Mouse (Mus musculus) brown adipose tissue, adult 24 weeks (tissue): ENCODE measurements around the gene Numb. TPM values are rescaled to one million over a fixed set of nuclear protein-coding genes. Genes with fewer than 3 reads are reported as not detected.
"Not testable (repeated sequence)": the region's sequence is repeated elsewhere in the genome, so short reads cannot be mapped to it uniquely, and the experiment has no call there.

Experiments
- H3K27ac ChIP-seq: fragments of 200-500 bp; replicated peaks from 2 replicates; pipeline ENCODE4 v1.5.1; 2012; ENCODE audit warnings: low read depth, mild to moderate bottlenecking, low read length
- H3K4me1 ChIP-seq: fragments of 200-500 bp; 2 replicates; pipeline ENCODE4 v1.6.1; 2012; ENCODE audit warnings: low read length, mixed read lengths; ENCODE audit not compliant: control insufficient read depth, insufficient read depth, insufficient read length
- H3K4me3 ChIP-seq: fragments of 200-500 bp; 2 replicates; pipeline ENCODE4 v1.5.1; 2012; ENCODE audit warnings: low read depth, mild to moderate bottlenecking, low read length, moderate library complexity; ENCODE audit not compliant: insufficient read depth
- polyA plus RNA-seq: library from polyadenylated mRNA; stranded (reverse); fragments of >200 nt; gene quantifications from 2 replicates; pipeline ENCODE4 v1.2.4, GENCODE M21; 2012; ENCODE audit not compliant: missing spikeins, insufficient read depth, insufficient read length

Gene Numb
- polyA plus RNA-seq, result 11.9 and 13.3 TPM in 2 replicates

DNA sequence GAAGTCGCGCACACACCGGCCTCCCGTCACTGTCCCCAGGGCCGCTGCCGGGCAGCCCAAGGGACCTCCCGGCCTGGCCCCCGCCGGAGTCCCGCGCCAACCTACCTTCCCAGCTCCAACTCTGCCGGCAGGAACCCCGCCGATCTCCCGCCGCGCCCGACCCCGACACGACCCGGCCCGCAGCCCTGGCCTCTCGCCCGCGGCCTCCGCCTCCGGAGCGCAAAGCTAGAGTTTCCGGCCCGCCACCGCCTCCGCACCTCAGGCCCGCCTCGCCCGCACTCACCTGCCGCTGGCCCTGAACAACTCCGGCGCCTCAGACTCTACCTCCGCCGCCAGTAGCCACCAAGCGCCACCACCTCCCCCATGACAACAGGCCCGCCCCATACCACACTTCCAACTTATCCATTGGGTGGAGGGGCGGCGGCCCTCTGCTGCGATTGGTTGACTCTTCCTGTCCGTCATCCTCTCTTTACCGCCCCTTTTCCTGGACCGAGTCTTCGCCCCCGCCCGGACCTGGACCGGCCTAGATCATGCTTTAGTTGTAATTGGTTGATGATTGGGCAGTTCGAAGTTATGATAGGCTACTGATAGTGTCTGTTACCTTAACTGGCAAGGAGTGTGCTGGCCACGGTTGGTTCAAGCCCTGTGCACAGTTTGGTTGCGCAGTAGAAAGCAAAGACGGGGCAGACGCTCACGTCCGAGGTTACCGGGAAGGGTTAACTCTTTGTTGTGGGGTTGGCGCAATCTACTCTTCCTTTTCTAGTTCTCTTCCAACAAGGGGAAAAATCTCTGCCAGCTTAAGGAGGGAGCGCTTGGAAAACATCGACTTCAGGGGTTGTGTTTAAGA, at the start of gene Numb:
Numb (minus strand) TSS at position 400 of the 847 bp plus-strand sequence.
- peak within 1 kb of the TSS; percentile 76 for H3K27ac ChIP-seq
- peaks cover 4% of the 10 kb centered on the region; the same call in 1 of the 2 replicates for H3K4me1 ChIP-seq
- H3K4me3 ChIP-seq, result peak within 1 kb of the TSS; percentile 78

DNA sequence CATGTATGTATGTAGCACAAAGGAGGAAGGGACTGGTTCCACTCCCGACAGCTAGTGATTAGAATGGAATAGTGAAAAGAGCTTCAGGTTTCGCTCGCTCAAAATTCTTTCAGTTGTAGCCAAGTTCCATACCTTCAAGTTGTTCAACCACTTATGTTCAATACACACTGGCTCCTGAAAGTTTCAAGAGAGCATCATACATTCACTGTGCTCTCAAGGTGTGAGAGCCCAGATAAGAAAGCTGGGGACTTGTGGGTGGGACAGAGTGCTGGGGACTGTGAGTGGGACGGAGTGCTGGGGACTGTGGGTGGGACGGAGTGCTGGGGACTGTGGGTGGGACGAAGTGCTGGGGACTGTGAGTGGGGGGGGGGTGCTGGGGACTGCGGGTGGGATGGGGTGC, 43.5 kb upstream of the Numb start:
- Histone ChIP-seq H3K27ac (no peak overlapping the region), H3K4me3 (no peak overlapping the region), H3K4me1 (no peaks in the 10 kb centered on the region)

DNA sequence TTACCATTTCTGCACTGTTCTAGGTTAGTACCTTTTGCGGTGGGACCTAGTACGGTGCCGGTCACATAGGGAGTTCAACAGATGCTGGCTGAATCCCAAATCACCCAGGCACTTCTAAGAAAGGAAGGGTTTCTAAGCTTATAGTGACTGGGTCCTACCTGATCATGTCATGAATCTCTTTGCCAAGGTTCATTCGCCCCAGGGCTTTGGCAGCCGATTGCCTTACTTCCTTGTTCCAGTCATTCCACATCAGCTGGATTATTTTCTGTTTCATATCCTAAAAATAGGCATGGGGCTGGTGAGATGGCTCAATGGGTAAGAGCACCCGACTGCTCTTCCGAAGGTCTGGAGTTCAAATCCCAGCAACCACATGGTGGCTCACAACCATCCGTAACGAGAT, 36.5 kb upstream of the Numb start:
- Histone ChIP-seq H3K4me3 (no peak overlapping the region), H3K27ac (no peak overlapping the region), H3K4me1 (0 out of 2 replicates have a peak, but pooled peaks cover 3% of the 10 kb centered on the region)

GRCm38 (mm10) chr12:83951711-83952575, 30.2 kb upstream of the Numb start:
- peak overlapping the region; percentile 96 for H3K4me3 ChIP-seq
- H3K4me1 ChIP-seq, result peaks cover 13% of the 10 kb centered on the region
- H3K27ac ChIP-seq, result no peak overlapping the region

- 0 out of 2 replicates have a peak overlapping the region, but pooled peaks have one; percentile 26 for H3K27ac ChIP-seq
- H3K4me3 ChIP-seq, result peak overlapping the region; percentile 96
- peaks cover 13% of the 10 kb centered on the region for H3K4me1 ChIP-seq
Measured at GRCm38 (mm10) chr12:83950840-83951701, 29.3 kb upstream of the Numb start.

DNA sequence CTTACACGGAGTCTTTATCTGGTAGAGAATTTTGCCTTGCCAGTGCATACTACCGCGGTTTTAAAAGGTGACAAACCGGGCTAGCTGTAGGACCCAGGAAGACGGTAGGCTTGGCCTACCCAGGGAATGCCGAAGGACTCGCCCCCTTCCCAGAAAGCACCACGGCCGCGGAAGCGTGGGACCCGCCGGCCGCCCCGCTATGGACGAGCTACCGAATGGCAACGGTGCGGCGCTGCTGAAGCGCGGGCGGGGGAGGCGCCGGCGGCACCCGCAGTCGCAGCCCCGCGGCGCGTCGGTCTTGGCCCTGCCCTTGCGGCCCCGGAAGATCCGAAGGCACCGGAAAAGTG, 28.7 kb upstream of the Numb start, which contains the start of gene Riox1:
Riox1 (plus strand) TSS at position 116 of the 347 bp plus-strand sequence.
- peak within 1 kb of the TSS; percentile 96 for H3K4me3 ChIP-seq
- peaks cover 13% of the 10 kb centered on the region for H3K4me1 ChIP-seq
- H3K27ac ChIP-seq, result peak within 1 kb of the TSS; percentile 48

- H3K4me1 ChIP-seq, result peaks cover 13% of the 10 kb centered on the region
- peak overlapping the region; percentile 48 for H3K27ac ChIP-seq
- peak overlapping the region; percentile 96 for H3K4me3 ChIP-seq
Measured at GRCm38 (mm10) chr12:83949776-83950492, 28.2 kb upstream of the Numb start.

DNA sequence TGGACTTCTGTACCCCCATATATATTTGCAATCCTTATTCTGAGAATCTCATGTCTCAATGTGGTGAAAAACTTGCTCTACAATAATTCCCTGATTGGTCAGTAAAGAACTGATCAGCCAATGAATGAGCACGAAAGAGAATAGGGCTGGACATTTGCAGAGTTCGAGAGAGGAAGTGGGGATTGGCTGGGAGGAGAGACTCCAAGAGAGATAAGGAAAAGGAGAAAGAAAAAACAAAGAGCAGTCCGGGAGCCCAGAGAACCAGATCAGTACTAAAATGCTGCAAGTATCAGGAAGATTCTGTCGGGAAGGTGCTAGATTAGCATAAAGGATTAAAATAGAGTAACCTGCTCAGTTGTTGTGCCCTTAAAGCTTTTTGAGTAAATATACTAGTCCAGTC, 27.3 kb upstream of the Numb start:
- Histone ChIP-seq H3K4me3 (no peak overlapping the region), H3K27ac (no peak overlapping the region), H3K4me1 (peaks cover 13% of the 10 kb centered on the region)

DNA sequence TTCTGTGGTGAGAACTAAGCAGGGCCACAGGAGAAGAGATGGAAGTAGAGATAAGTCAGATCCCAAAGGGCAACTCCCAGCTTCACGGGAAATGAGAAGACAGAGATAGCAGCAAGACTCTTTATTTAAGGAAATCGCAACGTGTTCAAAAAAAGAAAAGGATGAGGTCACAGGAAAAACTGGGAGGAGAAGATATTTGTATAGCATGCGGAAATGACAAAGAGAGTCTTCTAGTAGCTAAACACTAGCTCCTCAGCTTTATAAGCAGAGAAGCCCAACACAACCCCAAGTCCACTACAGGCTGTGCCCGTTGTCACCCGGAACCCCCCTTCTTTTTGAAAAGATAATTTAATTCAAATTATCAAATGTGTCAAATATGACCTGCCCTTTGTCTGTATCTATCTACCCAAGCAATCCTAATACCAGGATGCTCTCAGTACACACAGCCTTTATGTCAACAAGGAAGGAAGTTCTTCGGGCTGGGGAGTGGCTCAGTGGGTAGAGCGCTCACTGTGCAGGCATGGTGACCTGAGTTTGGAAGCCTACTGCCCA, 25.6 kb upstream of the Numb start:
- peaks cover 11% of the 10 kb centered on the region for H3K4me1 ChIP-seq
- H3K4me3 ChIP-seq, result no peak overlapping the region
- H3K27ac ChIP-seq, result peak overlapping the region; percentile 63

DNA sequence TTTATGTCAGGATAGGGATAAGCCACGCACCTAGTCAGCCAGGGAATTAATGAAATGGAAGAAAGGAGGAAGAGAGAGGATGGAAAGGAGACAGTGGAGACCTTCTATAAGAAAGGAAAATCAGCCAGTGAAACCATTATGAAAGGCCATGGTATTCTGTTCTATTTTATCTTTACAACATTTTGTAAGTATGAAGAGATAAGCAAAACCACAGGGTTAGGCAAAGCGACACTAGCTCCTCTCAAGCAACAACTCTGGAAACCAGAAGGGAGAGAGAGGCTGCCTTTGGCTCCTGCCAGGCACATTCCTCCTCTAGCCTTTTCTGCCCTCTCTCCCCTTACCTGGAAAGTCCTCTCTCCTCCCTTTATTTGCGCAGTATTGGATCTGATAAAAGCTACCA, 20.2 kb upstream of the Numb start:
- Histone ChIP-seq H3K27ac (no peak overlapping the region), H3K4me1 (no peaks in the 10 kb centered on the region), H3K4me3 (no peak overlapping the region)

GRCm38 (mm10) chr12:83940031-83940430, 18.3 kb upstream of the Numb start:
- Histone ChIP-seq H3K4me3 (no peak overlapping the region), H3K4me1 (no peaks in the 10 kb centered on the region), H3K27ac (peak overlapping the region; percentile 27; the same call in 1 of the 2 replicates)

- H3K4me3 ChIP-seq, result no peak overlapping the region
- H3K27ac ChIP-seq, result no peak overlapping the region
- H3K4me1 ChIP-seq, result no peaks in the 10 kb centered on the region
Measured at GRCm38 (mm10) chr12:83939332-83939731, 17.6 kb upstream of the Numb start.

- H3K4me3 ChIP-seq, H3K27ac ChIP-seq, H3K4me1 ChIP-seq: not testable (repeated sequence)
Measured at GRCm38 (mm10) chr12:83938592-83938991, 16.9 kb upstream of the Numb start.

DNA sequence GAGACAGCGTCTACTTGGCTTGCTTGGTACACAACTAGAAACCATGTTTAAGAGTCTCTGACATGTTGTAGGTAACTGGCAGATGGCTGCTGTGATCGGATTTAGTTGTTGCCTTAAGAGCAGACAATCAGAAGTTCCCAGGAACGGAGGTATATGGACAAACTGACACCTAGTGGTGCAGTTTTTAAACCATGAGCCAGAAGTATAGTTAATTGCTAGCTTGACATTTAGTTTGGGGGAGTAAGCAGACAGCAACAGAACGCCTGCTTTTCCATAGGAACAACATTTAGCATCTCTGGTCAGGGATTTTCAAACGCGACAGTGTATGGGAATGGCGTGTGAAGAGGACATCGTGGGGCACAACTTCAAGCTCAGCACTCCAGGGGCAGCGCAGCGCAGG, 15.9 kb upstream of the Numb start:
- Histone ChIP-seq H3K4me3 (no peak overlapping the region), H3K4me1 (no peaks in the 10 kb centered on the region), H3K27ac (no peak overlapping the region)
